Mouse (Mus musculus): ENCODE measurements around the gene Scaf4.
"Not testable (repeated sequence)": the region's sequence is repeated elsewhere in the genome, so short reads cannot be mapped to it uniquely, and the experiment has no call there.

Scaf4 gene

DNA sequence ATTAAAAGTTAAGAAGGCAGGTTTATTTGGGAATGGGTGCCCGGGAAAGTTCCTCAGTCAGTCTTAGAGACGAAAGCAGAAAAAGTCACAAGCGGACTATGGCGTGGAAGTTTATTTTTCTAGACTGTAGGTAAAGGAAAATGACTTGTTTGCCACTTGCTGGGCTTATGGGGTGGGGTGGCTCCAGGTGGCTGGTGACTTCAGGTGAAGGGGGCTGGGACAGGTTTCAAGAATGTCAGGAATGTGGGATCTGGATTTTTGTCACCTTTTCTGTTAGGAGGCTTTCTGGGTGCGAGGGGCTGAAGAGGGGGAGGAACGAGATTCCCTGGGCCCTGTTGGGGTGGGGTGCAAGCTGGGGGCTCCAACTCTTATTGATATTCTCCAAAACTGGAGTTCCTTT, 7.4 kb upstream of the Scaf4 start:
- in situ Hi-C loops (cut with MboI, MseI) = no loop called here

DNA sequence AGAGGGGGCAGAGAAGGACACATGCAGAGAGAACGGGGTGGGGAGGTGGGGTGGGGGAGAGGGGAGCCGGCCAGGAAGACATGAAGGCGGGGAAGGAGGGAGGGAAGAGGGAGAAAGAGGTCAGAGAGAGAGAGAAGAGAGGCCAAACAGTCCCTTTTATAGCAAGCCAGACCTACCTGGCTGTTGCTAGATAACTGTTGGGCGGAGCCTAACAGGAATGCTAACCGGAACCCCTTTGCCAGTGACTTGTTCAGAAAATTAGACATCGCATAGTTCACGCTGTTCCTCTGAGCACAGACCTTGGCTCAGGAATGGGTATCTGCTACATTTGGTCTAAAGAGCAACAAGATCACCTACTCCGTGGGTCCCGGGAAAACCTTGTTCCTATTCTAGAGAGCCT, 6.7 kb upstream of the Scaf4 start:
- in situ Hi-C loops (cut with MboI, MseI) = no loop called here

DNA sequence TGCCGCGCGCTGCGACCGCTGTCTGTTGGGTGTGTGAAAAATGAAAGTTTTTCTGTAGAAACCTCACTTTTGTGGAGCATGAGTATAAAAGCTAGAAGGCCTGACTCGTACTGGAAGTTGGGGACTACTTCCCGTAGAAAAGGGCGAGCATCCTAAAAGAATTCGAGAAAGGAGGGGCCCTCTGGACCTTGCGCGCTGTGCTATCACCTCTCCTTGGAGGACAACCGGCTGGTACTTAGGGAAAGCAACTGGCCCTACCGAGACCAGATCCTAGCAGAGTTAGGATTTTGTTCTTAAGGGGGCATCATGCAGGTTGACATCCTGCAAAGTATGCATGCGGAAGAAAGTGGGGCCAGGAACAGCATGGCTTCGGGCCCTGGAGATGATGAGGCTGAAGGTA, 613 bp upstream of the Scaf4 start:
- in situ Hi-C loops (cut with MboI, MseI) = loop anchor here (10.0 kb wide), 1 partner anchor 1370 kb away; no protein-coding TSS in a partner anchor

DNA sequence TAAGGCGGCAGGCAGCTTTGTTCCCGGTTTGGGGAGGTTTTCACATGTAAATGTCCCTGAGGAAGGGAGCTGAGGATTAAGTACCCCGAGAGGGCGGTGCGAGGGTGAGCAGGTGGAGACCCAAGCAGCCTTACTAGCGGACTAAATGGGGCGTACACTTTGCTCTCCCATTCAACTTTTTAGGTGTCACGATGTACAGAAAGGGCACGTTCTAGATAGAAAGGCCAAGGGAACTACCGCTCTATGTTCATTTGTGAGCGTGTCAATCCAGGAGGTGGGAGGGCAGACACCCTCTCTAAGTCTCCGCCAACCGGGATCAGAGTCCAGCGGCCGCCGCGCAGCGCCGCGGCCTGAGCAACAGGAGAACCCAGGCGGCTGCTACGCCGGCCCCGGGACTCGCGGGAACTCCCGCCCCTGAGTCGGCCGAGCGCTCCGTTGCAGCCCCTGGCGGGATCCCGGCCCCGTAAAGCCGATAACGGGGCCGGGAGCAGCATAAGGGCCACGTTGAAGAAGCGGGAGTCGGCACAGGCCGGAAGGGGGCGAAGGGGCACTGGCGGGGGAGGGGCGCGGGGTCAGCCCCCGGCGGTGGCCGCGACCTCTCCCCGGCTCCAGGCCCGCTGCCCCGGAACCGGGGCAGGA, 918 bp downstream of the Scaf4 start:
- in situ Hi-C loops (cut with MboI, MseI) = loop anchor here (10.0 kb wide), 1 partner anchor 1371 kb away; no protein-coding TSS in a partner anchor

DNA sequence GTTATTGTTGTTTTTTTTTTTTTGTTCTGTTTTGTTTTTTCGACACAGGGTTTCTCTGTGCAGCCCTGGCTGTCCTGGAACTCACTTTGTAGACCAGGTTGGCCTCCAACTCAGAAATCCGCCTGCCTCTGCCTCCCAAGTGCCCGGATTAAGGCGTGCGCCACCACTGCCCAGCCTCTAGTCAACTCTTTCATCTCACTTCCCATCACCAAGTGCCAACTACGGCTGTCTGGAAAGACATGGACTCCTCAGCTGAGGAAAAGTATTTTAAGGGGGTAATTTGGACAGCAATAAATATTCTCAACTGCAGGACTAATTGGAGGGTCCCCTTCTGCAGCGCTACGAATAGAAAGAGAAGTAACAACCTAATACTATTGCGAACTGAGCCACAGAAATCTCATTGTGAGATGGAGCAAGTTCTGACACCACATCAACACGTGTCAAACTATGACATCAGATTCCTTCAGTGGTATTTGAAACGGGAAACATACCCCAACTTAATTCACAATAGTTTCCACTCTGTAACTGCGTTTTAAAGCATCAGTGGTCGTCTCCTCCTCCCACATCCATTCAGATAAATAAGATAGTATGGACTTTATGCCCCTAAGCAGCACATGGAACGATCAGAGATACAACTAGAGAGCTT, 1.6 kb downstream of the Scaf4 start:
- in situ Hi-C loops (cut with MboI, MseI) = loop anchor here (10.0 kb wide), 1 partner anchor 1372 kb away; no protein-coding TSS in a partner anchor

DNA sequence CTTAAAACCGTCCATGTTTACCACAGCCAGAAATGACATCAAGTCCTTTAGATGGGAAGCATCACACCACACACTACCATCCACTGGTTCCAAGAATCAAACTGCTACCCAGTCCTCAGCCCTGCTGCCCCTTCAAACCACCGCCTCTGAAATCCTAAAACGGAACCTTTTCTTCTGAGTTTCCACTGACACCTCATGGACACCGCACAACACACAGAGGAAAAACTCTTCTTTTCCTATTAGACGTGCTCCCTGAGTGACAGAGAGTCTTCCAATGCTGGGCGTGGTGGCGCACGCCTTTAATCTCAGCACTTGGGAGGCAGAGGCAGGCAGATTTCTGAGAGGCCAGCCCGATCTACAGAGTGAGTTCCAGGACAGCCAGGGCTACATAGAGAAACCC, 2.9 kb downstream of the Scaf4 start:
- in situ Hi-C loops (cut with MboI, MseI) = loop anchor here (10.0 kb wide), 1 partner anchor 1373 kb away; no protein-coding TSS in a partner anchor

DNA sequence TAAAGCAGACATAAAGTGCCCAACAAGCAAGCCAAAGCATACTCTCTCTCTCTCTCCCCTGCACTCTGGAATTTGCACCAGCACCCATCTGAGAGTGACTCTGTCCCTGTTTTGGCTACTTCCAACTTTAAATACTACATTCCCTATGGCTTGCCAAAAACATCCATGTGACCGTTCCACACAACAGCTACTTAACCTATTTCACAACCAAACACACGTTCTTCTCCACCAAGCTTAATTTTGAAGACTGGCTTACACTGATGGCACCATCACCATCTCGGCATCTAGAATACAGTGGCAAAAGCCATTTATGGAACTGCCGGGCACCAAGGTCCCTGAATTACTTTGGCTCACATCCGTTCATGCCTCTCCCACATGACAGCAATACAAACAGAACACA, 3.3 kb downstream of the Scaf4 start:
- in situ Hi-C loops (cut with MboI, MseI) = loop anchor here (10.0 kb wide), 1 partner anchor 1374 kb away; no protein-coding TSS in a partner anchor

DNA sequence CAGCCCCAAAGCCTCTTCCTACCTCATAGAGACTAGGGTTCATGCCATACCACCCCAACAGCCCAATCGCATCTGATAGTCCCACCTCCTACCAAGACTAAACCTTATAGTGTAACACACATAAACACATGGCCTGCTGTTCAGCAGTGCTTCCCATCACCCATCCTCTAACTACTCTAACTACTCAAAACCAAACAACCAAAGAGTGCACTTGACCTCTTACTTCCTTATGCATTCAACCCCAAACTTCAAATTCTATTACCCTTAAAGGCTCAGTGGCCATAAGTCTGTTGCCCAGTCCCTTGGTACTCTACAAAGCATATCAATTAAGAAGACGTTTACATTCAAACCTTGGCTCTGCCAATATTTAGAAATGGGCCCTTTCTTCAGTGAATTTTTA, 3.8 kb downstream of the Scaf4 start:
- in situ Hi-C loops (cut with MboI, MseI) = loop anchor here (10.0 kb wide), 1 partner anchor 1374 kb away; no protein-coding TSS in a partner anchor

DNA sequence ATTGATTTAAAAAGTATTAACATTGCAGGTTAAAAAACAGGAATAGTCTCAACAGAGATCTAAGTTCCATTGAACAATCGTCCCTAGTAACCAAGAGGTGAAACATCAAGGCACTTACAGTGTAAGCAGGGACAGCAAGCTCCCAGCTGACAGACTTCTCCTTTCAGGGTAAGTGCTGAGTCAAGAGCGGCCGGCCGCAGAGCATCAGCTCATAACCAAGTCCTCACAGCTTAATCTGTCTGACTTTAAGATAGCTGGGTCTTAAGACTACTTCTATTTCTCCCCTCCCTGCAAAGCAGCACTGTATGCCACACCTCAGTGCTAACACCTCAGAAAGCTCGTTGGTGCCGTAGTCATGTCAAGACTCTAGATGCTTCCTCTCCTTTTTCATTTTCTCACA, 5.2 kb downstream of the Scaf4 start:
- in situ Hi-C loops (cut with MboI, MseI) = no loop called here

DNA sequence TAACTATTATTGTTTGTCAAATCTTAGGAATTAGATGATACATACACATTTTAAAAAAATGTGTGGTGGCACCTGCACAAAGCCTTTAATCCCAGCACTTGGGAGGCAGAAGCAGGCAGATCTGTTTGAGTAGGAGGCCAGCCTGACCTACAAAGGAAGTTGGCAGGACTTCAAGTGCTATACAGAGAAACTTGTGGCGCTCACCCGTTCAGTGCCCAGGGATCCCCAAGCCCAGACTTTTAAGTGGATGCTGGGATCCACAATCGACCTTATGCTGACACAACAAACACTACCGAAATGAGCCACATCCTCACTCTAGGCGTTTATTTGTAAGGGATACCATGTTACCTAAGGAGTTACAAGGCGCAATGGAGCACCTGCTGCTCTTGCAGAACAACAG, 8.8 kb downstream of the Scaf4 start:
- in situ Hi-C loops (cut with MboI, MseI) = no loop called here

DNA sequence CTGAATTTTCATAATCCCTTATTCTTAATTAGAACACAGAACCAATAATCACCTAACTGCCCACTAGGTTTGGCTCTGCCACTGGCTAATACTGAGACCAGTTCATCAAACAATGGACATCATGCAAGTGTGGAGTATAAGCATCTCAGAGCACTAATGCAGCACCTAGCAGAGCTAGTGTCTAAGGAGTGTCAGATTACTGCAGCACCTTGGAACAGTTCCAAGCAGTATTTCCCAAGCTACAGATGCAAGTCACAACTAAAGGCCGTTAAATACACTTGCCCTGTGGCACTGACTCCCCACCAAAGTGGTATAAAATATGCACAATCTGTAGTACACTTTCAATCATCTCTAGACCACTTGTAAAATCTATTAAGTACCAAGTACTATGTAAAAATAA, 17.7 kb downstream of the Scaf4 start:
- in situ Hi-C loops (cut with MboI, MseI) = no loop called here

DNA sequence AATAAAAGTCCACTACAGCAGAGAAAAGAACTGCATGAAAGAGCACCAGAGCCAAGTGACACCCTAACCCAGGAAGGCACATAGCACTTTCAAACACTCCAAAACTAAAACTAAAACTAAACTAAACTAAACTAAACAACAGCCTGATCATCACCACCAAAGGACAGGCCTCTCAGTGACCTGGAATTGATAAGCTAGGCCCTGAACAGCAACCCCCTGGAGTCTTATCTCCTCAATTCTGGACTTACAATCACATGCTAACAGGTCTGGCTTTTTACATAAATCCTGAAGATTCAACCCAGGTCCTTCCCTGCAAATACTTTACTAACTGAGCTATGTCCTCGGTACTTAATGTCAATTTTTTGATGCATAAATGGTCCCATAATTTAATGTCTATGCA, 19.2 kb downstream of the Scaf4 start:
- in situ Hi-C loops (cut with MboI, MseI) = no loop called here

DNA sequence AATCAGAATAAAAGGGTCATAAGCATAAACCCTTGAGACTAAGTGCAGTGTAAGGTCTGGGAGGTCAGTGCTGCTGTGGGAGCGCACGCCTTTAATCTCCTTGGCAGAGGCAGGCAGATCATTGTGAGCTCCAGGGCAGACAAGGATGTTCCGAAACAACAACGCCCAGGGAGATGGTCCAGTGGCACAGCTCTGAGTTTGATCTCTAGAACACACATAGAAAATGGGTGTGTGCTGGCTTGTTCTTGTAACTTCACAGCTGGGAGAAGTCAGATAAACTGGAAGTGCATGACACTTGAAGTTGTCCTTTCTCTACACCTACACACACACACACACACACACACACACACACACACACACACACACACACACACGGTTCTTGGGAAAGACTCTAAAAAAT, 20.3 kb downstream of the Scaf4 start:
- in situ Hi-C loops (cut with MboI, MseI) = no loop called here

DNA sequence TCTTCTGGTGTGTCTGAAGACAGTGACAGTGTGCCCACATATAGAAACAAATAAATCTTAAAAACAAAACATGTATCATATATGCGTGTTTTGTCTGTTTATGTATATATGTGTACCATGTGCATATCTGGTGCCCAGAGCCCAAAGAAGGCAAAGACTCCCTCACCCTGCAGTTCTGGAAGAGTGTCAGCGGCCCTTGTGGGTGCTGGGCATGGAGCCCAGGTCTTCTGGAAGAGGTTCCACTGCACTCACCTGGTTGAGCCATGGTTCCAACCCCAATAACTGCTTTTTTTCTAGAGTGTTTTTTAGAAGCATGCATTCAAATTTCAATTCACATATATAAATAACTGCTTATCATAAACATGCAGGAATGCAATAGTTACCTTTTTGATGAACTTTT, 22.5 kb downstream of the Scaf4 start:
- in situ Hi-C loops (cut with MboI, MseI) = no loop called here

DNA sequence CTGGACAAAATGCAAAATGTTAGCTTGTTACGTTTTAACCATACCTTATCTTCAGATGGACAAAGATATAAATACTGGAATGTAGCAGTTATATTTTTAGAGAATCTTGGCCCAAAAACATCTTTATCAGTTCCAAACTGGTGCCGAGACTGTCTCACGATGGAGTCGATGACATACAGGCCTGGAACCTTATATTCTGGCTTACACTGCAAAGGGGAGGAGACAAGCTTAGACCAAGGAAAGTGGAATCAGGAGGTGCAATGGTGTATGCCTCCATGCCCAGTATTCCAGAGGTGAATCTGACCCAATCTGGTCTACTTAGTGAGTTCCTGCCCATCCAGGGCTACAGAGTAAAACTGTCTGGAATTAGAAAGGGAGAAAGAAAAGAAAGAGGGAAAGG, 24.2 kb downstream of the Scaf4 start:
- in situ Hi-C loops (cut with MboI, MseI) = no loop called here

DNA sequence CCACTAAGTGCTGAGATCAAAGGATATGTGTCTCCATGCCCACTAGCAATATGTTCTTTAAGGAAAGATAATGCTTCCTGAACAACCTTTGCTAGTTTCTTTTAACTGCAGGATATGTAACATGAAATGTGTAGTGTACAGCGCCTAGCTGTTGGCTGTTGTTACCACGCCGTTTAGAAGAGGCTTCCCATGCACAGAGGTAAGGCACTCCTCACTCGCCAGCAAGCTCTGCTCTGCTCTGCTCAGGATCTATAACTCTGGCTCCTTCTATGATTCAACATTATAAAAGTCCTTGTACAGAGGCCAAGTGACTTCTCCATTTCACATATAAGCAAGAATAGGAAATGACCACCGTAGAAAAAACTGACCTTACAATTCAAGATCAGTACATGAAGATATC, 24.7 kb downstream of the Scaf4 start:
- in situ Hi-C loops (cut with MboI, MseI) = no loop called here

DNA sequence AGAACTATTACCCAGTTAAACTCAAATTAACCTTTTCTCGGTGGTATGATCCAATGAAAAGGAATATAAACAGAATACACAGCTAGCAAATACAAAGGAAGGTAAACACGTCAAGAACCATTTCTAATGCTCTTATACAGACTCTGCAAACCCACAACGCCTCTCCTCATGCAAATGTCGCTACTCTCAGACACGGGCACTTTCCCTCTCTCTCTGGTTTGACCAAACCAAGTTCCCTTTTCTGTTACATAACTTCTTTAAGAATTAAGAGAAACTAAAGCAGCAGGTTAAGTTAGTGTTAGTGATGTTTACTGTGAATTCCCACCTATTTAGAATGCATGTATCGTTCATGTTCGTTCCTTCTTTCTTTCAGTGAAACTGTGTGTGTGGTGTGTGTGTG, 25.4 kb downstream of the Scaf4 start:
- in situ Hi-C loops (cut with MboI, MseI) = no loop called here

DNA sequence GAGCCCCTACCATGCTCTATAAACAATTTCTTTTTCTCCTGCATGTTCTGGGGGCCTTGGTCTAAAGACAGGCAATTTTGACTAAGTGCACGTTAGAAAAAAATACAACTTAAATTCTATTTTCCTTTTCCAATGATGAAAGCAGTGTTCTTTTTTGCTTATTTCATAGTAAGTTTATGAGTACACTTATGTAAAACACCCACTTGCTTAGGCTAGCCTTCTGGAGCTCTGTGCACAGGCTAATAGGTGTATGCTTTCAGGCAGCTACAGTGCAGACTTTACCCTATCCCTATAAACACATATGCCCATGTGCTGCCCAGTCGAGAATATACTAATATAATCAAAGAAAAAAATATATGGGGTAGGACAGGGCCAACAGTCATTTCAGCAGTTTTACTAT, 31.8 kb downstream of the Scaf4 start:
- in situ Hi-C loops (cut with MboI, MseI) = no loop called here

DNA sequence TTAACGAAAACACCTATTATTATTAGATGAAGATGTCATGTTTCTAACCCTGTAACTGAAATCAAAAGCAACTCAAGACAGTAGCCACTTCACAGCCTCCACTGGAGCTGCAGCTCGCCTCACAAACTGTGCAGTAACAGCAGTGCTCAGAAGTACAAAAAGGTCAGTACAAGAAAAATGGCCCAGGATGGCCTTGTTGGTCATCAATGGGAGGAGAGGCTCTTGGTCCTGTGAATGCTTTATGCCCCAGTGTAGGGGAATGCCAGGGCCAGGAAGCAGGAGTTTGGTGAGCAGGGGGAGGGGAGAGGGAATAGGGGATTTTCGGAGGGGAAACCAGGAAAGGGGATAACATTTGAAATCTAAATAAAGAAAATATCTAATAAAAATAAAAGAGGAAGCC, 33.0 kb downstream of the Scaf4 start:
- in situ Hi-C loops (cut with MboI, MseI) = not testable (repeated sequence)

DNA sequence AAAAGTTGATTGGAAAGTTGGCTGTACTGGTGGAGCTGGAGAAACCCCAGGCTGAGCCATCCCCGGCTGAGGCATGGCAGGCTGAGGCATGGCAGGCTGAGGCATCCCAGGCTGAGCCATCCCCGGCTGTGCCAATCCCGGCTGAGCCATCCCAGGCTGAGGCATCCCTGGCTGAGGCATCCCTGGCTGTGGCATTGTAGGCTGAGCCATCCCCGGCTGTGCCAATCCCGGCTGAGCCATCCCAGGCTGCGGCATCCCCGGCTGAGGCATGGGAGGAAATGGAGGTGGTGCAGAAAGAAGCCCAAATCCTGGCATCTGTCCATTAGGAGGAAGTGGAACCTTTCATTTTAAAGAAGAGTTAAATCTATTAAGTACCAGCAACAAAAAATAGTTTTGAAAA, 34.2 kb downstream of the Scaf4 start:
- in situ Hi-C loops (cut with MboI, MseI) = no loop called here

DNA sequence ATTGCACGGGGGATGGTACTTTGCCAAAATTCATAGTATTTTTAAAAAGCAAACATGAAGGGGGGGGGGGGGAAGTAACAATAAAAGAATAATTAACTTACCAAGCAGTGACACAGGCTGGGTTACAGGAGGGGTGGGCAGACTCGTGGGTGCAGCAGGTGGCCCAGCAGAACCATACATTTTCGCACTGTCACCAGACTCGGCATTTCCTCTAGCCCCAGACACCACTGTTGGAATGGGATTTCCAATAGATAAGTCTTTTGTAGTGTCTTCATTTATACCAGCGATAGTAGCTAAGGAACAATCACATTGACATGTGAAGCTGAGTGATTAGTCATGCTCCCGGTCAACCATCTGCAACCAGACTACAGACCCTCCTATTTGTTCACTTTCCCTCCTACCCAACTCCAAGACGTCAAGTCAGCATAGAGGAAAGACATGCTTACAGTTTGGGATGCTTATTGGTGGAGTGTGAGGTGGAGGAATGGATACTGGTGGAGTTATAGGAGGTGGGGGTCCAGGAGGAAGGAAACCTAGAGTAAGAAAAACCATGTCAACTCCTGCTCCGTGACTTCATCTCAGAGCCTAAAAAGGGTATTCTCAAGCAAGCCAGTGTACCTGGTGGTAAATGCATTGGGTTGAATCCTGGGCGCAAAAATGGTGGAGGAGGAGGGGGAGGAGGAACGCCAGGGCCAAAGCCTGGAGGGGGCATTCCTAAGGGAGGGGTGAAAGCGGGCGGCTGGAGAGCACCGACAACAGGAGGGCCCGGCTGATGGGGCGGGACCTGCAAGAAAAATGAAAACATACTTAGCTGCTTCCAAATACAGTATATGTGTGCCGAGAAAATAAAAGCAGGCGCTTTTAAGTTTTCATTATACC, 41.6 kb downstream of the Scaf4 start:
- in situ Hi-C loops (cut with MboI, MseI) = no loop called here

DNA sequence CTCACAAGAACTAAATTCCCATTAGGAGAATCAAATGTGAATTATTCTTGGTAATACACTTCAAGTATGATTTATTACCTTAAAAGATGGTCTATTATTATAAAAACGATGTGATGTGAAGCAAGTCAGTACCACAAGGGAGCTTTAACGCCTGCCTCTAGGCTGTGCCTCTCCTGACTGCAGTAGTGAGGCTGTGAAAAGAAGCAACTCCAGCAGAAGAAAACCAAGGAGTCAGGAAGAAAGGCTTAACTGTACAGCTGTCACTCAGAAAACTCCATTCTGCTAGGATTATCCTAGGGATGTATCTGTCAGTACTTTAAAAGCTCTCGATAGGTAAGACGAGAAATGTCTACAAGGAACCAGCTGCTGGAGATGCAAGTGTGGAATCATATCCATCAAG, 42.4 kb downstream of the Scaf4 start:
- in situ Hi-C loops (cut with MboI, MseI) = no loop called here
